Mouse (Mus musculus): ENCODE measurements around the gene Alg12. TPM values are rescaled to one million over a fixed set of nuclear protein-coding genes. Genes with fewer than 3 reads are reported as not detected.
"Not testable (repeated sequence)": the region's sequence is repeated elsewhere in the genome, so short reads cannot be mapped to it uniquely, and the experiment has no call there.

The Alg12 gene
- polyA plus RNA-seq, 1 experiment = 13.0 TPM

- H3K4me1 ChIP-seq (ENCODE audit: control insufficient read depth, insufficient read depth, low read length) = 0 out of 2 replicates have a peak, but pooled peaks cover 3% of the 10 kb centered on the region
- H3K4me3 ChIP-seq (ENCODE audit: insufficient read depth, low read length) = no peak overlapping the region
- H3K27ac ChIP-seq (ENCODE audit: insufficient read depth, low read length) = no peak overlapping the region
- TF ChIP-seq POLR2A (IDR thresholded peaks at IDR 0.05; ENCODE audit: low read depth, low read length) (no peak), CTCF (IDR thresholded peaks at IDR 0.05; ENCODE audit: borderline replicate concordance, insufficient read depth, low read length) (no peak)
These were observed 3.4 kb upstream of the Alg12 start for GRCm38 (mm10) chr15:88822513-88822912.

GRCm38 (mm10) chr15:88821403-88821802 is 2.3 kb upstream of the Alg12 start:
- 0 out of 2 replicates have a peak, but pooled peaks cover 3% of the 10 kb centered on the region for H3K4me1 ChIP-seq (ENCODE audit: control insufficient read depth, insufficient read depth, low read length)
- no peak for TF ChIP-seq CTCF (IDR thresholded peaks at IDR 0.05; ENCODE audit: borderline replicate concordance, insufficient read depth, low read length)
- TF ChIP-seq POLR2A (IDR thresholded peaks at IDR 0.05; ENCODE audit: low read depth, low read length) = no peak
- H3K27ac ChIP-seq (ENCODE audit: insufficient read depth, low read length) = no peak overlapping the region
- no peak overlapping the region for H3K4me3 ChIP-seq (ENCODE audit: insufficient read depth, low read length)

DNA sequence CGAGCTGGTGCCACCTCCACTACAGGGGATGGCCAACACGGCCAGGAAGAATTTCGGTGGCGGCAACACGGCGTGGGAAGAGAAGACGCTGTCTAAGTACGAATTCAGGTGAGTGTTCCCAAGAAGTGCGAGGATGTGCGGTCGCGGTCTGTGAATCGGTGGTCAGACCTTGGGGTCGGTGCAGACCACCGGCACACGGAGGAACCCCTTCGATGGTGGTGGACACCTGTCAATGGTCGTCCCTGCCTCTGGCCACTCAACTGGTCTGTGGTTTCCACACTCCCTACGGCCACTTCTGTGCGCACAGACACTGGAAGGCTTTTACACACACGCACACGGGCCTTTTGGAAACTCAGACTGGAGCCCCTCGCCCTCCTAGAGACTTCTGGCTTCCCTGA is 787 bp upstream of the Alg12 start:
- Histone ChIP-seq H3K27ac (ENCODE audit: insufficient read depth, low read length) (no peak overlapping the region), H3K4me3 (ENCODE audit: insufficient read depth, low read length) (peak overlapping the region; percentile 76), H3K4me1 (ENCODE audit: control insufficient read depth, insufficient read depth, low read length) (0 out of 2 replicates have a peak, but pooled peaks cover 3% of the 10 kb centered on the region)
- TF ChIP-seq CTCF (IDR thresholded peaks at IDR 0.05; ENCODE audit: borderline replicate concordance, insufficient read depth, low read length) (no peak), POLR2A (IDR thresholded peaks at IDR 0.05; ENCODE audit: low read depth, low read length) (no peak)

- Histone ChIP-seq H3K4me1 (ENCODE audit: control insufficient read depth, insufficient read depth, low read length) (no peaks in the 10 kb centered on the region), H3K27ac (ENCODE audit: insufficient read depth, low read length) (no peak overlapping the region), H3K4me3 (ENCODE audit: insufficient read depth, low read length) (no peak overlapping the region)
- TF ChIP-seq CTCF (IDR thresholded peaks at IDR 0.05; ENCODE audit: borderline replicate concordance, insufficient read depth, low read length) (no peak), POLR2A (IDR thresholded peaks at IDR 0.05; ENCODE audit: low read depth, low read length) (no peak)
These were observed 3.9 kb downstream of the Alg12 start for GRCm38 (mm10) chr15:88815196-88815700.

- H3K4me3 ChIP-seq (ENCODE audit: insufficient read depth, low read length) = no peak overlapping the region
- H3K27ac ChIP-seq (ENCODE audit: insufficient read depth, low read length) = no peak overlapping the region
- no peak for TF ChIP-seq CTCF (IDR thresholded peaks at IDR 0.05; ENCODE audit: borderline replicate concordance, insufficient read depth, low read length)
- no peak for TF ChIP-seq POLR2A (IDR thresholded peaks at IDR 0.05; ENCODE audit: low read depth, low read length)
- no peaks in the 10 kb centered on the region for H3K4me1 ChIP-seq (ENCODE audit: control insufficient read depth, insufficient read depth, low read length)
These were observed 4.6 kb downstream of the Alg12 start for GRCm38 (mm10) chr15:88814411-88815047.

GRCm38 (mm10) chr15:88813873-88814272 is 5.2 kb downstream of the Alg12 start:
- not testable (repeated sequence) for H3K4me3 ChIP-seq (ENCODE audit: insufficient read depth, low read length); H3K27ac ChIP-seq (ENCODE audit: insufficient read depth, low read length); H3K4me1 ChIP-seq (ENCODE audit: control insufficient read depth, insufficient read depth, low read length)

DNA sequence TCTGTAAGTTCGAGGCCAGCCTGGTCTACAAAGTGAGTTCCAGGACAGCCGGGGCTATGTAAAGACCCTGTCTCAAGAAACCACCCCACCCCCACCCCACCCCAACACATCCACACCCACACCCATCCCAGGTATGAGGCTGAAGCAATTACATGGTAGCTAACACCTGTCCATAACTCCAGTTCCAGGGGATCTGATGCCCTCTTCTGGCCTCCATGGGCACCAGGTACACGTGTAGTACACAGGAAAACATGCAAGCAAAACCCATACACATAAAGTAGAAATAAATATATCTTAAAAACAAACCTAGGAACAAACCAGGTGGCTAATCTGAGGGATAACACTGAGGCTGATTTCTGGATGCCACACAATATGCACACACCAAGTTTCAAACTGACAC is 5.9 kb downstream of the Alg12 start:
- TF ChIP-seq POLR2A (IDR thresholded peaks at IDR 0.05; ENCODE audit: low read depth, low read length) = no peak
- TF ChIP-seq CTCF (IDR thresholded peaks at IDR 0.05; ENCODE audit: borderline replicate concordance, insufficient read depth, low read length) = no peak
- H3K4me3 ChIP-seq (ENCODE audit: insufficient read depth, low read length) = no peak overlapping the region
- no peak overlapping the region for H3K27ac ChIP-seq (ENCODE audit: insufficient read depth, low read length)
- H3K4me1 ChIP-seq (ENCODE audit: control insufficient read depth, insufficient read depth, low read length) = no peaks in the 10 kb centered on the region

GRCm38 (mm10) chr15:88810369-88810768 is 8.7 kb downstream of the Alg12 start:
- H3K4me3 ChIP-seq (ENCODE audit: insufficient read depth, low read length) = no peak overlapping the region
- no peak overlapping the region for H3K27ac ChIP-seq (ENCODE audit: insufficient read depth, low read length)
- TF ChIP-seq CTCF (IDR thresholded peaks at IDR 0.05; ENCODE audit: borderline replicate concordance, insufficient read depth, low read length) = no peak
- no peak for TF ChIP-seq POLR2A (IDR thresholded peaks at IDR 0.05; ENCODE audit: low read depth, low read length)
- H3K4me1 ChIP-seq (ENCODE audit: control insufficient read depth, insufficient read depth, low read length) = no peaks in the 10 kb centered on the region

- H3K4me3 ChIP-seq (ENCODE audit: insufficient read depth, low read length) = no peak overlapping the region
- H3K27ac ChIP-seq (ENCODE audit: insufficient read depth, low read length) = no peak overlapping the region
- TF ChIP-seq POLR2A (IDR thresholded peaks at IDR 0.05; ENCODE audit: low read depth, low read length) (no peak), CTCF (IDR thresholded peaks at IDR 0.05; ENCODE audit: borderline replicate concordance, insufficient read depth, low read length) (no peak)
- no peaks in the 10 kb centered on the region for H3K4me1 ChIP-seq (ENCODE audit: control insufficient read depth, insufficient read depth, low read length)
These were observed 11.0 kb downstream of the Alg12 start for GRCm38 (mm10) chr15:88808121-88808520.

- H3K4me3 ChIP-seq (ENCODE audit: insufficient read depth, low read length) = no peak overlapping the region
- no peak for TF ChIP-seq POLR2A (IDR thresholded peaks at IDR 0.05; ENCODE audit: low read depth, low read length)
- no peak for TF ChIP-seq CTCF (IDR thresholded peaks at IDR 0.05; ENCODE audit: borderline replicate concordance, insufficient read depth, low read length)
- no peak overlapping the region for H3K27ac ChIP-seq (ENCODE audit: insufficient read depth, low read length)
- H3K4me1 ChIP-seq (ENCODE audit: control insufficient read depth, insufficient read depth, low read length) = no peaks in the 10 kb centered on the region
These were observed 16.8 kb downstream of the Alg12 start for GRCm38 (mm10) chr15:88802348-88802747.
